Mouse (Mus musculus): Measurements from ENCODE around the gene Dnm3. TPM values are rescaled to one million over a fixed set of nuclear protein-coding genes. Genes with fewer than 3 reads are reported as not detected.

Dnm3 gene
- polyA plus RNA-seq, 1 experiment from 2014 or later = 18.7 TPM

DNA sequence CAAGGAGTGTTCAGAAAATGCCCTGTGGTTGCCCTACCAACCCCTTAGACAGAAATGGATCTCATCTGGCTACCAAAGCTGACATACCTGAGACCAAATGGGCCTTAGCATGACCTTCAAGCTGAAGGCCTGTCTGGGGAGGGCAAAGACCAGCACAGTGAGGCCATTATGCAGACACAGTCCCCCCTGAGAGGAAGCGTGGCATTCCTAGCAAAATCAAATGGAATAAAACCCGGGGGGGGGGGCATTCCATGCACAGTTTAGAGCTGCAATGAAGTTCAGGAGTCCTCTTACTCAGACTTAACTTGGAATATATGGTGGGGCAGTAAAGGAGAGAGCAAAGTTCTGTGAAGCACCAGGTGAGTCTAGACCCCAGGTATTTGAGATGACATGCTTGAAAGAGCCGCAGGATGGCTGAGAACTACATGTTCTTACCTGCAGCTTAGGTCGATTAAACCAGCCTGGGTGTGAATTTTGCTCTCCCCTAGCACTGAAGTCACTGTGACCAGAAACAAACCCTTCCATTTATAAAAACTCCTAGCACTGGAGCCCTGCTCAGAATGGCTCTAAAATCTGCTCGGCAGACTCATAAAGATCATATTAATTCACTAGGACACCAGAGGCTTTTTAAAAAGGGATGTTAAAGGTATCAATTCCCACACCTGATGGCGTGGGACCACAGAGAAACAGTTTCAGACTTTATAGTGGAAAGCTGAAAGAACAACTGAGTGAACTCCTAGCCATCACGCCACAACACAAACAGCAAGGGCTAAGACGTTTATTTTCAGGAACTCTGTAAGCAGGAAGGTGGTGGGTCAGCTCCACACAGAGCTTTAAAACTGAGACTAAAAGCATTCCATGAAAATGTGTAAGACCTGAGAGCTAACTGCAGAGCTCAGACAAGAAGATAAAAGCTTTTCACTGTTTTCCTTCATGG is 350.7 kb downstream of the Dnm3 start:
- ATAC-seq (ENCODE audit: insufficient number of reproducible peaks, insufficient read depth, low FRiP score, low TSS enrichment, low read depth) = peak; percentile 85
- 44% methylated on average over 8 of the region's 8 CpGs for WGBS
- H3K9ac ChIP-seq (replicated peaks) = no peak overlapping the region

GRCm38 (mm10) chr1:162124396-162124795 is 353.4 kb downstream of the Dnm3 start:
- no peak overlapping the region for H3K9ac ChIP-seq (replicated peaks)
- peaks cover 54% of the 10 kb centered on the region for H3K4me1 ChIP-seq (replicated peaks)
- H3K36me3 ChIP-seq = no peaks in the 10 kb centered on the region
- H3K4me3 ChIP-seq (replicated peaks) = no peak overlapping the region
- no peak for ATAC-seq (ENCODE audit: insufficient number of reproducible peaks, insufficient read depth, low FRiP score, low TSS enrichment, low read depth)
- H3K9me3 ChIP-seq = no peaks in the 10 kb centered on the region
- no peak overlapping the region for H3K4me2 ChIP-seq
- 56% methylated on average over 3 of the region's 3 CpGs for WGBS
- H3K27ac ChIP-seq = peak overlapping the region; percentile 69
- no peaks in the 10 kb centered on the region for H3K27me3 ChIP-seq

More for the DNA sequence above, 350.7 kb downstream of the Dnm3 start:
- Histone ChIP-seq H3K36me3 (no peaks in the 10 kb centered on the region), H3K4me1 (replicated peaks) (peaks cover 45% of the 10 kb centered on the region), H3K9me3 (no peaks in the 10 kb centered on the region), H3K27ac (peak overlapping the region; percentile 95), H3K27me3 (no peaks in the 10 kb centered on the region), H3K4me3 (replicated peaks) (no peak overlapping the region), H3K4me2 (peak overlapping the region; percentile 35)

DNA sequence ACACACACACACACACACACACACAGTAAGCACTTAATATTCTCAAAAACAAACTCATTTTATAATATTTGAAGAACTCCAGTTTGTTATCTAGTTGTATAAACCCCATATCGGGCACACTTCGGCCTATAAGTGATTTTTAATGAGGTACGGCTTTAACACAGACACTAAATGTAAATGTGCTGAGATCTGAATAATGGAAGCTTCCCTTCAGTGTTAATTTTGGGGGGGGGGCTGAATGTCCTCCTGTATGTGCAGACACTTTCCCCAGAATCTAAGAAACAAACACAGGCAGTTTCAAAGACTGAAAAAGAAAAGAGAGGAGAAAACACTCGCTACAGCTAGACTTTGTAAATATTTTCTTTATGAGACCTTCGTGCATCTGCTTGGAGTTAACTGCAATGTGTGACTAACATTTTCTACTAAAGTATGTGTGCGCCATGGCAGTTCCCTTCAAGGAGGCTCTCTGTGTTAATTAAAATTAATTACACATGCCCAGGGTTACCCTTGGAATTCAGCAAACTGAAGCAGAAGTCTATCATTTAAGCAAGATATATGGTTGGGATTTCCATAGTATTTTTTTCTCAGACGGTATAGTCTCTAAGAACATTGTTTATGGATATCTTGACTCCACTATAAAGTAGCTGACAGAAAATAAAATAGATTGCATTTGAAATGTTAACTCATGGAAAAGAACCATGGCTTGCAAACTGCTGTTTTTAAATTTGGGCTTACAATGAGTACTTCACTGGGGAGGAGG is 356.2 kb downstream of the Dnm3 start:
- Histone ChIP-seq H3K9ac (replicated peaks) (no peak overlapping the region), H3K9me3 (no peaks in the 10 kb centered on the region), H3K36me3 (no peaks in the 10 kb centered on the region), H3K27ac (peak overlapping the region; percentile 82), H3K4me2 (no peak overlapping the region), H3K4me3 (replicated peaks) (no peak overlapping the region), H3K4me1 (replicated peaks) (peaks cover 35% of the 10 kb centered on the region), H3K27me3 (no peaks in the 10 kb centered on the region)
- 24% methylated on average over 7 of the region's 7 CpGs for WGBS
- ATAC-seq (ENCODE audit: insufficient number of reproducible peaks, insufficient read depth, low FRiP score, low TSS enrichment, low read depth) = peak; percentile 31; the same call in 1 of the 2 replicates

GRCm38 (mm10) chr1:162109437-162109813 is 368.4 kb downstream of the Dnm3 start:
- H3K27ac ChIP-seq = peak overlapping the region; percentile 80
- H3K4me1 ChIP-seq (replicated peaks) = peaks cover 17% of the 10 kb centered on the region
- 0 out of 2 replicates have a peak, but pooled peaks have one; percentile 37 for ATAC-seq (ENCODE audit: insufficient number of reproducible peaks, insufficient read depth, low FRiP score, low TSS enrichment, low read depth)
- WGBS = 72% methylated on average over 7 of the region's 7 CpGs
- H3K4me3 ChIP-seq (replicated peaks) = no peak overlapping the region
- H3K27me3 ChIP-seq = no peaks in the 10 kb centered on the region
- H3K4me2 ChIP-seq = no peak overlapping the region
- no peaks in the 10 kb centered on the region for H3K9me3 ChIP-seq
- no peak overlapping the region for H3K9ac ChIP-seq (replicated peaks)
- no peaks in the 10 kb centered on the region for H3K36me3 ChIP-seq

- Histone ChIP-seq H3K9ac (replicated peaks) (no peak overlapping the region), H3K27me3 (no peaks in the 10 kb centered on the region), H3K4me1 (replicated peaks) (peaks cover 22% of the 10 kb centered on the region), H3K4me3 (replicated peaks) (no peak overlapping the region), H3K4me2 (no peak overlapping the region), H3K27ac (peak overlapping the region; percentile 80), H3K9me3 (no peaks in the 10 kb centered on the region), H3K36me3 (no peaks in the 10 kb centered on the region)
- WGBS = 61% methylated on average over 6 of the region's 6 CpGs
- no peak for ATAC-seq (ENCODE audit: insufficient number of reproducible peaks, insufficient read depth, low FRiP score, low TSS enrichment, low read depth)
These were observed 369.0 kb downstream of the Dnm3 start for GRCm38 (mm10) chr1:162108726-162109436.

GRCm38 (mm10) chr1:162108181-162108671 is 369.6 kb downstream of the Dnm3 start:
- Histone ChIP-seq H3K4me2 (no peak overlapping the region), H3K27ac (peak overlapping the region; percentile 80)
- ATAC-seq (ENCODE audit: insufficient number of reproducible peaks, insufficient read depth, low FRiP score, low TSS enrichment, low read depth) = no peak

DNA sequence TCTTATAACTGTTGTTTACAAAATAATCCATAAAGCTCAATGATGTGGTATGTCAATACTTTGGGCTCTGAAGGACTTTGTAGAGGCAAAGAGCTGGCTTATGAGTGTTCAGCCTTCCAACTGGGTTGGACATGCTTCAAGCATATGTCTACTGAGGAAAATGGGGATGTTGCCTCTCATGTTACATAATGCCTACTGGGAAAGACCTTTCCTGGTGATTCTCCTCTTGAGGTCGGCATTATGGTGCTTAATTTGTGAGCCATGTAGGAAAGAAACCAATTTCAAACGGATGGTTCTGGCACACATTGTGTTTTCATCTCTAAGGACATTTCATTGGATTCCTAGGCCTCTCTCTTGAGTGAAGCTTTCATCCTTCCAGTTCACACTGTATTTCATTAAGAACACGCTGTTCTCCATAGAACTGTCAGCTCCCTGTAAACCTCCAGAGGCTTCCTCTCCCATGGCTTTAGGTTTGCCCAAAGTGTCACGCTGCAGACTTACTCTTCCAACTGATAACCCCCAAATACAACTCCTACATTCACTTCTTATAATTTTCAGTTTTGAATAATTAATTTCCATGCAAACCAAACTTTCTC is 370.7 kb downstream of the Dnm3 start:
- Histone ChIP-seq H3K4me1 (replicated peaks) (peaks cover 26% of the 10 kb centered on the region), H3K9me3 (no peaks in the 10 kb centered on the region), H3K27ac (no peak overlapping the region), H3K4me3 (replicated peaks) (no peak overlapping the region), H3K27me3 (no peaks in the 10 kb centered on the region), H3K36me3 (no peaks in the 10 kb centered on the region), H3K9ac (replicated peaks) (no peak overlapping the region), H3K4me2 (no peak overlapping the region)
- 81% methylated on average over 4 of the region's 4 CpGs for WGBS
- ATAC-seq (ENCODE audit: insufficient number of reproducible peaks, insufficient read depth, low FRiP score, low TSS enrichment, low read depth) = no peak

More at GRCm38 (mm10) chr1:162108181-162108671, 369.6 kb downstream of the Dnm3 start:
- Histone ChIP-seq H3K4me1 (replicated peaks) (peaks cover 22% of the 10 kb centered on the region), H3K36me3 (no peaks in the 10 kb centered on the region), H3K9me3 (no peaks in the 10 kb centered on the region), H3K4me3 (replicated peaks) (no peak overlapping the region), H3K27me3 (no peaks in the 10 kb centered on the region), H3K9ac (replicated peaks) (no peak overlapping the region)
- 76% methylated on average over 7 of the region's 7 CpGs for WGBS

GRCm38 (mm10) chr1:162100961-162101830 is 376.6 kb downstream of the Dnm3 start:
- no peaks in the 10 kb centered on the region for H3K9me3 ChIP-seq
- no peak overlapping the region for H3K4me2 ChIP-seq
- peak; percentile 87 for ATAC-seq (ENCODE audit: insufficient number of reproducible peaks, insufficient read depth, low FRiP score, low TSS enrichment, low read depth)
- H3K27me3 ChIP-seq = no peaks in the 10 kb centered on the region
- 42% methylated on average over 10 of the region's 10 CpGs for WGBS
- H3K27ac ChIP-seq = peak overlapping the region; percentile 91
- no peaks in the 10 kb centered on the region for H3K36me3 ChIP-seq
- no peak overlapping the region for H3K4me3 ChIP-seq (replicated peaks)
- H3K9ac ChIP-seq (replicated peaks) = no peak overlapping the region
- peaks cover 31% of the 10 kb centered on the region for H3K4me1 ChIP-seq (replicated peaks)

DNA sequence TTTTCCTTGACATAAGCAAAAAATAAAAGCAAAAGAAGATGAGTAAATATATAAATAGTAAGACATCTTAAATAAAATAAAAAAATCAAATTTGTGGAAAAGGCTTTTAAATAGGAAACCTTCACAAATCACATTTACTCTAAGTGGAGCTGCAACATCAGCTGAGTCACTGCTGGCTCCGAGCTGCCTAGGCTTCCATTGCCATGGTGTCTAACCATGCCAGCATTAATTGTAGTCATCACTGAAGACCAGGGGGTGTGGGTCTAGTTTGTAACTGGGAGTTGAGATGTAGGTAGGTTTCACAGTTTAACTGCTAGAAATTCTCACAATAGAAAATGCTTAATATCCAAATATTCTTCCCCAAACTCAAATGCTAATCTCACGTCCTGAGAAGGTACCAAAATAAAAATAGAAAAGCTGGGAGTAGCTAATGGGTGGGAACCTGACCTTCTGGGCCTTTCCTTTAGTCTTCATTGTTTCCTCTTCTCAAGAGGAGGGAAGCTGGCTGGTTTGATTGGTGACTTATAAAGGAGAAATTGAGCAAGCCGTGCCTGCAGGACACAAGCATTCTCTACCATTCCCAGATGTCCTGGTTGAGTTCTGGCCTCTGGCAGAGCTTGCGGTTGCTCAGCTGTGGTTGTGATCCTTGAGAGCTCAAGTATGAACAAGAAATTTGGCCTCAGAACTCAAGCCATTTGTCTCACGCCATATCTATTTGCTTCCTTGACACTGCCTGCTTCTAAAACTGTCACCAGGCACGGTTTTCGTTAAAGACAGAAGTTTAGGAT is 377.6 kb downstream of the Dnm3 start:
- peak overlapping the region; percentile 91 for H3K27ac ChIP-seq
- H3K36me3 ChIP-seq = no peaks in the 10 kb centered on the region
- peaks cover 31% of the 10 kb centered on the region for H3K4me1 ChIP-seq (replicated peaks)
- H3K9me3 ChIP-seq = no peaks in the 10 kb centered on the region
- no peaks in the 10 kb centered on the region for H3K27me3 ChIP-seq
- H3K4me2 ChIP-seq = no peak overlapping the region
- H3K9ac ChIP-seq (replicated peaks) = no peak overlapping the region
- no peak for ATAC-seq (ENCODE audit: insufficient number of reproducible peaks, insufficient read depth, low FRiP score, low TSS enrichment, low read depth)
- WGBS = 58% methylated on average over 7 of the region's 7 CpGs
- no peak overlapping the region for H3K4me3 ChIP-seq (replicated peaks)
